Comparison of ENCODE assay signal across 10 mouse cellular contexts in genomic region chr7:127308887-127309286, GRCm38 (mm10). TPM values are rescaled to one million over a fixed set of nuclear protein-coding genes. Genes with fewer than 3 reads are reported as not detected.
A peak's percentile ranks its signal among the peaks of the same experiment; 100 is the strongest.
DNase-seq lines count a peak whose midpoint lies in the region; ATAC-seq lines count a peak whose summit lies in the region.
"Had no signal": no experiment of that assay in that cellular context is flagged by ENCODE, and none has a peak within 500 bp of the region (broad histone marks: within the 10 kb centered on the region; RNA-seq: fewer than 3 reads in every experiment).

No protein-coding gene starts in this region.

- H3K4me2 ChIP-seq in midbrain, embryonic 13.5 days (replicated peaks): no peak overlapping the region

- 63% methylated on average over 4 of the region's 4 CpGs for WGBS in midbrain, embryonic 13.5 days

- intact Hi-C loops in heart, postnatal 36 days (cut with DNase I): loop anchor here (1.0 to 5.0 kb wide), 2 partner anchors 98 to 189 kb away; partner anchors contain the start of gene Zfp764

- peak; percentile 58 for DNase-seq in left cerebral cortex, adult 11 months (ENCODE audit: low spot score)
- no peak for DNase-seq in left cerebral cortex, adult 8-10 months (ENCODE audit: low spot score in 2 of 2)
- peak; percentile 48 for DNase-seq in MEL-GATA-1-ER (ENCODE audit: extremely low read depth, low read depth)
- peak; percentile 84 to 85 for DNase-seq in cerebellum, postnatal 14 days
- DNase-seq in heart, postnatal 36 days: peak; percentile 46 to 48
- DNase-seq in left cerebral cortex, adult 18-20 months (ENCODE audit: low spot score in 2 of 2): peak; percentile 48 to 70
- peak; percentile 49 for DNase-seq in thymus, postnatal 4 days

- H3K9ac ChIP-seq in midbrain, embryonic 13.5 days (replicated peaks): no peak overlapping the region

- H3K27ac ChIP-seq in midbrain, embryonic 13.5 days: no peak overlapping the region

- H3K4me3 ChIP-seq in midbrain, embryonic 13.5 days (replicated peaks): no peak overlapping the region
- H3K4me3 ChIP-seq: erythroblast, embryonic 14.5 days; megakaryocyte, embryonic 14.5 days had no signal

- H3K27me3 ChIP-seq in midbrain, embryonic 13.5 days: no peaks in the 10 kb centered on the region
- H3K27me3 ChIP-seq: megakaryocyte, embryonic 14.5 days had no signal

- peak; percentile 67; the same call in 1 of the 2 replicates for ATAC-seq in midbrain, embryonic 13.5 days

- no peaks in the 10 kb centered on the region for H3K9me3 ChIP-seq in midbrain, embryonic 13.5 days
- H3K9me3 ChIP-seq: megakaryocyte, embryonic 14.5 days had no signal

- no peaks in the 10 kb centered on the region for H3K4me1 ChIP-seq in midbrain, embryonic 13.5 days (replicated peaks)

- no peaks in the 10 kb centered on the region for H3K36me3 ChIP-seq in midbrain, embryonic 13.5 days

RNA-seq across cellular contexts. Expression of gene Itgal, which starts 12.8 kb away (rescaled TPM):
- total RNA-seq in left cerebral cortex, adult 8-10 months (2022): under 1 TPM; 0.44 to 0.91 (median 0.83) TPM
- 1 to 10 TPM; 1.2 to 1.5 TPM for total RNA-seq in heart, postnatal 36 days (2021)
- total RNA-seq in left cerebral cortex, adult 18-20 months (2021): under 1 TPM; 0.42 to 0.86 TPM
- 0.30 TPM in 2 replicates for polyA plus RNA-seq in midbrain, embryonic 13.5 days (2015; fragmentation: Nextera tagmentation; extraction: Ambion mirVana)

RNA-seq across cellular contexts. Expression of gene Sephs2, which starts 35.0 kb away (rescaled TPM):
- total RNA-seq in left cerebral cortex, adult 8-10 months (2022): 10 to 100 TPM; 36.1 to 40.8 (median 38.1) TPM
- total RNA-seq in heart, postnatal 36 days (2021): 10 to 100 TPM; 26.7 to 31.4 TPM
- total RNA-seq in left cerebral cortex, adult 18-20 months (2021): 10 to 100 TPM; 33.4 to 35.8 TPM
- 52.4 and 54.0 TPM in 2 replicates for polyA plus RNA-seq in midbrain, embryonic 13.5 days (2015; fragmentation: Nextera tagmentation; extraction: Ambion mirVana)

RNA-seq across cellular contexts. Expression of gene Zfp768, which starts 36.5 kb away (rescaled TPM):
- 10 to 100 TPM; 14.1 to 15.7 (median 15.2) TPM for total RNA-seq in left cerebral cortex, adult 8-10 months (2022)
- 10 to 100 TPM; 34.8 to 35.5 TPM for total RNA-seq in heart, postnatal 36 days (2021)
- 10 to 100 TPM; 13.7 to 14.5 TPM for total RNA-seq in left cerebral cortex, adult 18-20 months (2021)
- 15.6 and 20.1 TPM in 2 replicates for polyA plus RNA-seq in midbrain, embryonic 13.5 days (2015; fragmentation: Nextera tagmentation; extraction: Ambion mirVana)

RNA-seq across cellular contexts. Expression of gene Dctpp1, which starts 48.4 kb away (rescaled TPM):
- 10 to 100 TPM; 24.3 to 28.3 (median 26.0) TPM for total RNA-seq in left cerebral cortex, adult 8-10 months (2022)
- total RNA-seq in heart, postnatal 36 days (2021): 10 to 100 TPM; 40.7 to 45.0 TPM
- 10 to 100 TPM; 20.8 to 23.2 TPM for total RNA-seq in left cerebral cortex, adult 18-20 months (2021)
- 142 and 143 TPM in 2 replicates for polyA plus RNA-seq in midbrain, embryonic 13.5 days (2015; fragmentation: Nextera tagmentation; extraction: Ambion mirVana)

Comparison
In these comparisons a context has a peak if more than half of its experiments do, and no peak if none do; other contexts are left out.
1. DNase-seq: peak in left cerebral cortex, adult 11 months (single experiment), MEL-GATA-1-ER (single experiment), cerebellum, postnatal 14 days (2 of 2), heart, postnatal 36 days (2 of 2), left cerebral cortex, adult 18-20 months (2 of 2) and thymus, postnatal 4 days (single experiment); none in left cerebral cortex, adult 8-10 months (0 of 2).